Mouse (Mus musculus) Muller cell, postnatal 12 days (primary cell): ENCODE measurements at regions not wholly inside any gene's neighbourhood (a gene's known extent, or its start where the extent isn't known, plus 50 kb on each side); places are given as distances from the start of the nearest gene placed in this dataset.

ENCODE experiments used
- DNase-seq: peaks from one replicate; pipeline ENCODE4 v3.0.0-alpha.2; 2015; ENCODE audit errors: inconsistent ontology term

GRCm38 (mm10) chr5:47508689-47509301, 474.1 kb upstream of the Slit2 start:
- DNase-seq: no peak

GRCm38 (mm10) chr5:47522161-47522942, 460.6 kb upstream of the Slit2 start:
- peak; percentile 65 for DNase-seq

DNA sequence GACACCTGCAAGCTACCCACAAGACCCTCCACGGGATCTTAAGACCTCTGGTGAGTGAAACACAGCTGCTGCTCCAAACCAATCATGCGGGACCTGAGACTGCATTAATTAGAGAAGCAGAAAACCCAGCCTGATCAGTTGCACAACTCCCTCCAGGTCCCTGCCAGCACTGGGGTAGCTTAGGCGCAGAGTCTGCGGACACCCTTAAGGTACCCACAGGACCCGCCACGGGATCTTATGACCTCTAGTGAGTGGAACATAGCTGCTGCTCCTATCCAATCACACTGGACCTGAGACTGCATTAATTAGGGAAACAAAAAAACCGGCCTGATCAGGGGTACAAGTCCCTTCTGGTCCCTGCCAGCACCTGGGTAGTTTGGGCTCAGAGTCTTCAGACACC, 454.3 kb upstream of the Slit2 start:
- DNase-seq: no peak

DNA sequence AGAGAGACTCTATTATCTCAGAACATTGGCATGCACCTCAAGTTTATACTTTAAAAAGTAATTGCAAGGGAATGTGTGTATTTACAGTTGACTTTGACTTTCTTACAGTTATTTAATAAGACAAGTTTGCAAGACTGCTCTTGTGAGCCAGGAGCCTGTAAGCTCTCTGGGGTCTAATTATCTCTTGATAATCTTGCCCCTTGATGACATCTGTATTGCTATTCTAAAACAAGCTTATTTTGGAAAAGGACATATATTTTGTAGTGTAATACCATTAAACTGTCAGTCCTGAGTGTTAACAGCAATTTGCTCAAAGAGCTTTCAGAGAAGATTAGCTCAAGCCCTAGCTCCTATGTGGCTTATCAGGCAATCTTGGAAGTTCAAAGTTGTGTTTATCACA, 445.4 kb upstream of the Slit2 start:
- no peak for DNase-seq

GRCm38 (mm10) chr5:47542248-47542647, 440.7 kb upstream of the Slit2 start:
- DNase-seq: peak; percentile 25

DNA sequence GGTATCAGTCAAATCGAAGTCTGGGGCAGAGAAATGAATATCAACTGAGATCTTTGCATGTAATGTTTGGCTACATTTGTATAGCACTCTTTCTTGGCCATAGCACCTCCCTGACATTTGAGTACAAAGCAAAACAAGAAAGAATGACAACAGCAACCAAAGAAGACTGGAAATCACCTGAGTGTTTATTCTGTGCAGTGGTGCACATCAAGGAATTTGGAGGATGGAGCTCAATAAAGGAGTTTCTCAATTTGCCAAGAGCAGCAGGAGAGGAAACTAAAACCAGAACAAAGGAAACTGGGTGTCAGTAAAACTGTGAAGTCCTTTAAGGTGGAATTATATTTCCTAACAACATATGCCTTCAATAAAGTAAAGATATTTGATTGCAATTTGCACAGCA, 426.2 kb upstream of the Slit2 start:
- DNase-seq: no peak

DNA sequence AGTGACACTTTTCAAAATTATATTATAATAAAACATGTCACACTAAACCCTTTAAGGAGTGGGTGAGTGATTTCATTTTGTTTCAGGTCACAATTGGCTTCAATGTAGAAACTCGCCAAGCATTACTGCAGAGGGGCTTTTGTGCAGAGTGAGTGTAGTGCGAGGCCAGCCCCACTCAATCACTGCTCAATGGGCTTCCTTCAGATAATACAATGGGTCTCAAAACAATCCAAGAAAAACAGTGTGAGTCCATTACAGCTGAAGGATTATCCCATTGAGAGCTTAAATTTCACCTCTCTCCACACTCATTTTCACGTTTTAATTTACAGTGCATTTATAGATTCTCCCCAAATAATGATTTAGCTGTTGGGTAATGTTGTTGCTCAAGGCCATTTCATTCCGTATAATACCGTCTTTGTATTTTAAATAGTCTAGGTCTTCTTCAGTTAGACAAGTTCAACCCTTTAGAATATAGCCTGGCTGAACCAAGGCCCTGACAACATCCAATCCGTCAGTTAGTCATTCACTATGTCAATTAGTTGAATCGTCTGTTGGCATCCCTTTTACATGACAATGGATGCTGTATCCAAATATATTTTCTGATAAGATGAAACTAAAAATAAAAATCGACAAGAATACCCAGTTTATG, 425.7 kb upstream of the Slit2 start:
- DNase-seq: no peak
